Mouse (Mus musculus) bone marrow, adult 2 months (tissue): ENCODE data around the gene Pabpn1.

Experiments used
- CTCF ChIP-seq: fragments of 200-500 bp; IDR thresholded peaks from 2 replicates; pipeline ENCODE4 v1.5.1; 2011; ENCODE audit warnings: low read length, control low read depth; ENCODE audit not compliant: control insufficient read depth, insufficient read depth
- POLR2A ChIP-seq: fragments of 200-500 bp; IDR thresholded peaks from 2 replicates; pipeline ENCODE4 v1.6.1; 2011; ENCODE audit warnings: low read depth, mild to moderate bottlenecking, control low read depth, low read length, borderline replicate concordance; ENCODE audit not compliant: control insufficient read depth

GRCm38 (mm10) chr14:54866268-54866667 lies 26.0 kb upstream of the Pabpn1 start:
- TF ChIP-seq CTCF (no peak), POLR2A (no peak)
